ENCODE assay signal across 8 mouse cellular contexts in genomic region chr8:122575735-122576647, GRCm38 (mm10). TPM values are rescaled to one million over a fixed set of nuclear protein-coding genes. Genes with fewer than 3 reads are reported as not detected.
DNase-seq lines count a peak whose midpoint lies in the region; ATAC-seq lines count a peak whose summit lies in the region.

No protein-coding gene starts in this region.

- no peaks in the 10 kb centered on the region for H3K9me3 ChIP-seq in forebrain, embryonic 15.5 days
- H3K9me3 ChIP-seq in liver, embryonic 15.5 days (replicated peaks) = no peaks in the 10 kb centered on the region

- peak overlapping the region; percentile 76 for H3K4me3 ChIP-seq in forebrain, embryonic 15.5 days
- H3K4me3 ChIP-seq in liver, embryonic 15.5 days (replicated peaks) = peak overlapping the region; percentile 73

- DNase-seq in kidney, adult 18-20 months = peak; percentile 18
- no peak for DNase-seq in kidney, adult 11 months
- peak; percentile 50 for DNase-seq in MN1 (ENCODE audit: low spot score)
- no peak for DNase-seq in c-Kit-positive CD71-positive TER-119-positive erythroid progenitor cells, embryonic 14.5 days (ENCODE audit: low spot score)
- DNase-seq in lung, postnatal 14 days = no peak

- H3K36me3 ChIP-seq in forebrain, embryonic 15.5 days = peaks cover 10% of the 10 kb centered on the region; the same call in 1 of the 2 replicates
- H3K36me3 ChIP-seq in liver, embryonic 15.5 days (replicated peaks) = peaks cover 34% of the 10 kb centered on the region

- no peaks in the 10 kb centered on the region for H3K27me3 ChIP-seq in forebrain, embryonic 15.5 days
- no peaks in the 10 kb centered on the region; the same call in 1 of the 2 replicates for H3K27me3 ChIP-seq in liver, embryonic 15.5 days

- ATAC-seq in forebrain, embryonic 15.5 days (replicated peaks) = peak; percentile 20
- ATAC-seq in liver, embryonic 15.5 days (ENCODE audit: insufficient read depth) = peak; percentile 2
- ATAC-seq in erythroid progenitor cell, adult 5-6 weeks (replicated peaks; ENCODE audit: low FRiP score, poor library complexity, severe bottlenecking) = no peak

- WGBS in forebrain, embryonic 15.5 days = 16% methylated on average over 21 of the region's 21 CpGs
- WGBS in liver, embryonic 15.5 days (ENCODE audit: insufficient replicate concordance) = 6% methylated on average over 21 of the region's 21 CpGs

- peaks cover 34% of the 10 kb centered on the region for H3K4me1 ChIP-seq in forebrain, embryonic 15.5 days
- H3K4me1 ChIP-seq in liver, embryonic 15.5 days (replicated peaks) = peaks cover 64% of the 10 kb centered on the region

- peak overlapping the region; percentile 42 for H3K27ac ChIP-seq in forebrain, embryonic 15.5 days (replicated peaks)
- H3K27ac ChIP-seq in liver, embryonic 15.5 days (replicated peaks) = peak overlapping the region; percentile 80

- H3K9ac ChIP-seq in forebrain, embryonic 15.5 days (replicated peaks) = peak overlapping the region; percentile 65
- H3K9ac ChIP-seq in liver, embryonic 15.5 days = peak overlapping the region; percentile 75

- peak overlapping the region; percentile 78 for H3K4me2 ChIP-seq in forebrain, embryonic 15.5 days (replicated peaks)
- peak overlapping the region; percentile 98 for H3K4me2 ChIP-seq in liver, embryonic 15.5 days

RNA-seq across cellular contexts. Expression of gene Aprt, which starts 0.7 kb away (rescaled TPM):
- 187 TPM in 2 replicates for polyA plus RNA-seq in forebrain, embryonic 15.5 days (2015; fragmentation: Nextera tagmentation; extraction: Ambion mirVana)
- 187 and 214 TPM in 2 replicates for polyA plus RNA-seq in liver, embryonic 15.5 days (2015; fragmentation: Nextera tagmentation; extraction: Ambion mirVana)
- 39.4 and 53.7 TPM in 2 replicates for total RNA-seq in erythroid progenitor cell, adult 5-6 weeks (2015; ENCODE audit: low replicate concordance)
- total RNA-seq in erythroid progenitor cell, adult 5-6 weeks (2017; ENCODE audit: low replicate concordance) = 12.3 and 15.5 TPM in 2 replicates

RNA-seq across cellular contexts. Expression of gene Cdt1, which starts 8.2 kb away (rescaled TPM):
- 14.6 and 16.3 TPM in 2 replicates for polyA plus RNA-seq in forebrain, embryonic 15.5 days (2015; fragmentation: Nextera tagmentation; extraction: Ambion mirVana)
- polyA plus RNA-seq in liver, embryonic 15.5 days (2015; fragmentation: Nextera tagmentation; extraction: Ambion mirVana) = 45.9 and 46.0 TPM in 2 replicates
- total RNA-seq in erythroid progenitor cell, adult 5-6 weeks (2015; ENCODE audit: low replicate concordance) = 55.5 and 65.8 TPM in 2 replicates
- total RNA-seq in erythroid progenitor cell, adult 5-6 weeks (2017; ENCODE audit: low replicate concordance) = 33.0 and 77.8 TPM in 2 replicates

RNA-seq across cellular contexts. Expression of gene Piezo1, which starts 24.9 kb away (rescaled TPM):
- 2.1 and 2.6 TPM in 2 replicates for polyA plus RNA-seq in forebrain, embryonic 15.5 days (2015; fragmentation: Nextera tagmentation; extraction: Ambion mirVana)
- polyA plus RNA-seq in liver, embryonic 15.5 days (2015; fragmentation: Nextera tagmentation; extraction: Ambion mirVana) = 12.4 and 17.4 TPM in 2 replicates
- 32.1 and 43.2 TPM in 2 replicates for total RNA-seq in erythroid progenitor cell, adult 5-6 weeks (2015; ENCODE audit: low replicate concordance)
- 31.8 and 52.9 TPM in 2 replicates for total RNA-seq in erythroid progenitor cell, adult 5-6 weeks (2017; ENCODE audit: low replicate concordance)

RNA-seq across cellular contexts. Expression of gene Galns, which starts 35.3 kb away (rescaled TPM):
- polyA plus RNA-seq in forebrain, embryonic 15.5 days (2015; fragmentation: Nextera tagmentation; extraction: Ambion mirVana) = 4.4 and 4.5 TPM in 2 replicates
- polyA plus RNA-seq in liver, embryonic 15.5 days (2015; fragmentation: Nextera tagmentation; extraction: Ambion mirVana) = 8.2 and 8.8 TPM in 2 replicates
- total RNA-seq in erythroid progenitor cell, adult 5-6 weeks (2015; ENCODE audit: low replicate concordance) = 4.6 and 24.5 TPM in 2 replicates
- 4.2 and 5.0 TPM in 2 replicates for total RNA-seq in erythroid progenitor cell, adult 5-6 weeks (2017; ENCODE audit: low replicate concordance)

RNA-seq across cellular contexts. Expression of gene Trappc2l, which starts 35.4 kb away (rescaled TPM):
- 80.4 and 87.9 TPM in 2 replicates for polyA plus RNA-seq in forebrain, embryonic 15.5 days (2015; fragmentation: Nextera tagmentation; extraction: Ambion mirVana)
- 24.2 and 33.1 TPM in 2 replicates for polyA plus RNA-seq in liver, embryonic 15.5 days (2015; fragmentation: Nextera tagmentation; extraction: Ambion mirVana)
- total RNA-seq in erythroid progenitor cell, adult 5-6 weeks (2015; ENCODE audit: low replicate concordance) = 18.0 and 43.2 TPM in 2 replicates
- 1.8 and 5.9 TPM in 2 replicates for total RNA-seq in erythroid progenitor cell, adult 5-6 weeks (2017; ENCODE audit: low replicate concordance)

Comparison
In these comparisons a context has a peak if more than half of its experiments do, and no peak if none do; other contexts are left out.
1. DNase-seq: peak in kidney, adult 18-20 months (single experiment) and MN1 (single experiment); none in kidney, adult 11 months (single experiment), c-Kit-positive CD71-positive TER-119-positive erythroid progenitor cells, embryonic 14.5 days (single experiment) and lung, postnatal 14 days (single experiment).